Mouse (Mus musculus): ENCODE results near the gene Slc5a8. TPM values are rescaled to one million over a fixed set of nuclear protein-coding genes. Genes with fewer than 3 reads are reported as not detected.

The Slc5a8 gene
- total RNA-seq (2021) = under 1 TPM in 1 of 2 experiments, not detected in 1; 0.07 TPM

DNA sequence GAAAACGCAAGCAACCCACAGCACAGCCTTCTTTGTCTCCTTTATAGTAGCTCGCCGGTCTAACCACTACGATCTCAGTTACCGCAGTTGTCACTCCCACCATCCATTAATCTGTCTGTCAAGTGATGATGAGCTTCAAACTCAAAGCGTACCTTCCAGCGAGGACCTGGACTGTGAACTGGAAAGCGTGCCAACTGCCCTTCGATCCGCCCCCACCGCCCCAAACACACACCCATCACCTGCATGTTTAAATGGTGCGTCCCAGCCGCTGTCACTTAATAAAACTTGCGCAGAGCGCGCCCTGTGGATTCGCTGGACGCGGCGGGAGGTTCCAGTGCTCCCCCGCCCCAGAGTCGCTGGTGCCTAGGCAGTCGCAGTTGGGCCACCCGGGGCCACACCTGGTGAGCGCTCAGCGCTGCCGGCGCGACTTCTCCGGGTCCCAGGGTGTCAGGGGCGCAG is at the start of gene Slc5a8:
TSS of gene Slc5a8 (plus strand) at position 361 of the 459 bp plus-strand sequence.
- DNase-seq (ENCODE audit: extremely low spot score in 1 of 2, low spot score in 1 of 2) = no peak

DNA sequence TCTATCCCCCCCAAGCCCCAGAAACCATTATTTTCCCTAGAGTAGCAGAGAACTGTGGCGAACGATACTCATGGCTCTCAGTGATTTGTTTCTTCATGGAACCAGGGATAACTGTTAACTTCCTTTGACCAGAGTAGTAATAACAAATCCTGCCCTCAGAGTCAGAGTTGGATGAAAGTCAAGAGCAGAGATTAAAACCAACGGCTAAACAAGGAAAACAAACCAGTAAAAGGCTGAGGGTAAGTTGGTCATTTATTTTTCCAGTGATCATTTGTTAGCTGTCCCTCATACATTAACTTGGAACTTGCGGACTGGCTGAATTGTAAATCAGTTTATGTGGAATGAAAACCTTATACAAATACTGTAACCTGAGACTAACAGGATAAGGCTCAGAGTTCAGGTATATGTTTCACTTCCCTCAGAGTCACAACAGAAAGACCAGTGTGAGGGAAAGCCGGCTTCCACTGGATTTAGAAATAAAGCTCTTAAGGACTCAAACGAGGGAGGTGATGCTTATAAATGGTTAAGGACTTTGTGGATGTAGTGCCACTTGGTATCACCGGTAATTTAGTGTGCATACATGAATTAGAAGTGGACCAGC is 36.8 kb upstream of the Slc5a8 start:
- DNase-seq (ENCODE audit: extremely low spot score in 1 of 2, low spot score in 1 of 2) = no peak

DNA sequence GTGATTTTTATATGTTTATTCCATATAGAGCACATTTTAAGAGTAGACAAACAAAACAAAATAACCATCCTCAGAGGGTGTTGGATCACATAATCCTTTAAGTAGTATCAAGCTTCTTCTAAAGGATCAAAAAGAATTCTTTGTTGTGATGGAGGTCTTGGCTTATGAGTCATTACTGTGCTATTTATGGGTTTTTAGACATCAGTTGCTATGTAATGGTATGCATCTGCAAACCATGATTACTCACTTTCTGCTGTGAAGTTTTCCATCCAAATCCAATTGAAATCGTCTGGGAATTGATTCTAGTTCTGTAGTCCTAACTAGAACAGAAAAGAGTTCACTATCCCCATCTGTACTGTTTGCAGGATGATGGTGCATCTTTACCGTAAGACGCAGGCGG is 35.8 kb upstream of the Slc5a8 start:
- no peak for DNase-seq (ENCODE audit: extremely low spot score in 1 of 2, low spot score in 1 of 2)

DNA sequence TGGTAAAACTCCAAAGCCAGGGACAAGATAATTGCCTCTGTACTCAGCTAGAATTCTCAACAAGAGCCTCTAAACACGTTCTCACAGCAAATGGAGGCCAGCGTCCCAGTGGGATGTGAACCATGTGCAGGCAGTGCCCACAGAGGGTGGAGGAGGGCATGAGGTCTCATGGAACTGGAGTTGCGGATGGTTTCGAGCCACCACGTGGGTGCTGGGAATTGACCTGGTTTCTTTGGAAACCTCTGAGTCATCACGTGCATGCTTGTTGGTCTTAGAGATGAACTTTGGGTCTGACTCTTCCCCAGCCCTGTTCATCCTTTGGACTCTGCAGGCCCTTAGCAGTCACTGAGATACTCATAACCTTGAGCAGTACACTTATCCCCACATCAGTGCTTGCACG is 32.5 kb upstream of the Slc5a8 start:
- DNase-seq (ENCODE audit: extremely low spot score in 1 of 2, low spot score in 1 of 2) = no peak

DNA sequence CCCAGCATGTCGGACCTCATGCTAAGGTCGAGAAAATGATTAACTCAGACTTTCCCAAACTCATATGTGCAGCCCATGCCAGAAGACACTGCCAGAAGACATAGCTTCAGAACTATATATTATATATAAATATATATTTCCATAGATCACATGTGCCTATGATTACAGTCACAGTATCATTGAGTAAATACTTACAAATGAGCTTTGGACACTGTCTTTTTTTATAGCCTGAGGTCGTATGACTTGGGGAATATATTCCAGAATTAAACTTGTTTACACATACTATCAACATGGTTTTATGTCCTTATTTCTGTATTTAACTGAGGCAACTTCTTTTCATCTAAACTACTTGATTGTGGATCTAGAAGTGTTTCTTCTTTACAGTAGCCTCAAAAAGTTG is 24.9 kb upstream of the Slc5a8 start:
- no peak for DNase-seq (ENCODE audit: extremely low spot score in 1 of 2, low spot score in 1 of 2)

DNA sequence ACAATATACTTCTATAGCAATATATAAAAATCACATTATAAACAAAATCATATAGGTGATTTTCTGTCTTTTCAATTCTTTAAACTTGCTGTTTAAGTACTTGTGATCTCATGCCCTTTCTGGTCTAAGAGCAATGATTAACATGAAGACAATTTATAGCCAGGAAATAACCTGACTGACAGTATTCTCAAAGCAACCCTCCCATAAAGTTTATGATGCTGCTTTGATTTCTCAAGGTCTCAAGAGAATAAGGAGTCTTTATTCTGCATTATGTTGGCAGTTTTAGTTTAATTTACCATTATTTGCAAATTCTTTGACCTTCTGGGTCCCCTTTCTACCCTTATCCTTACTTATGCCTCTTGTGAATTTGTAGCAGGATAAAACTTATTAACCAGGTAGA is 24.4 kb upstream of the Slc5a8 start:
- DNase-seq (ENCODE audit: extremely low spot score in 1 of 2, low spot score in 1 of 2) = no peak

DNA sequence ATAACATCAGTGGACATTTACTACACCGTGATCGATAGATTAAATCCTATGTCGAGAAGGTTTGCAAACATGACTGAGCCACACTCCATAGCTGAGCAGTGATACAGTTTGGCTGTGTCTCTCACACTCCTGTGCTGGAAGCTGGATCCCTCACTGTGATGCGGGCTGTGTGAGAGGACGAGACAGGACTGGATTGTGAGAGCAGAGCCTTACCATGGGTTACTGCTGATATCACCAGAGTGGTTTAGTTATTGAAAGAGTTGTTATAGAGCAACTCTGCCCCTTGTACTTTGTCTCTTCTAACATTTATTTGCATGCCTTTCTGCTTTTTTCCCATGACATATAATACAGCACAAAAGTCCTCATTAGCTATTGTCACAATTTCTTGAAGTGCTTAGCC is 23.5 kb upstream of the Slc5a8 start:
- no peak for DNase-seq (ENCODE audit: extremely low spot score in 1 of 2, low spot score in 1 of 2)

DNA sequence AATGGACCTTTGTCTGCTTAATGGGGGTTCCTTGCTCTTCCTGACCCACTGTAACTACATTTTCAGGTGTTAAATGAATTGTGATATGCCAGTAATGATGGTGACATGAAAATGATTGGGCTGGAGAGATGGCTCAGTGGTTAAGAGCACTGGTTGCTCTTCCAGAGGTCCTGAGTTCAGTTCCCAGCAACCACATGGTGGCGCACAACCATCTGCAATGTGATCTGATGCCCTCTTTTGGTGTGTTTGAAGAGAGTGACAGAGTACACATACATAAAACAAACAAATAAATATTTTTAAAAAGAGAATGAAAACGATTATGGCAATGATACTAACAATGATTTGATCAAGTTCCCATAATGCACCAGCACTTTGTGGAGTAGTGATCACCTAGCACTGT is 19.8 kb upstream of the Slc5a8 start:
- peak in 1 of 2 experiments; percentile 3 for DNase-seq (ENCODE audit: extremely low spot score in 1 of 2, low spot score in 1 of 2)

DNA sequence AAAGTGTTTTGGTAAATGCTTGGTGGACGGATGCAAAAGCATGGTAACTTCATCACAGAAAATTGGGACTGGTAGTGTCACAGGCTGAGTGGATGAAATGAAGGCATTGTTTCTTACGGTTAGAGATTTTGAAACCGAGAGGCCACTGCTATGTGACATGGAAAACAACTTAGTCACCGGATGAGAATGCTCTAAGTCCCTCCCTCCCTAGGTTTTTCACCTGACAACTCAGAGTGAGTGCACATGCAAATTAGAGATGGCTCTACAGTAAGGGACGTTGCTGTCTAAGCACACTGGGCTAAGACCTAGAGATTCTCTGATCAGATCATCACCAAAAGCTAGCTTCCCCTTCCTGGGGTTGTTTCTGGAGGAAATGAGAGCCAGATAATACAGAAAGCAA is 10.9 kb upstream of the Slc5a8 start:
- no peak for DNase-seq (ENCODE audit: extremely low spot score in 1 of 2, low spot score in 1 of 2)

DNA sequence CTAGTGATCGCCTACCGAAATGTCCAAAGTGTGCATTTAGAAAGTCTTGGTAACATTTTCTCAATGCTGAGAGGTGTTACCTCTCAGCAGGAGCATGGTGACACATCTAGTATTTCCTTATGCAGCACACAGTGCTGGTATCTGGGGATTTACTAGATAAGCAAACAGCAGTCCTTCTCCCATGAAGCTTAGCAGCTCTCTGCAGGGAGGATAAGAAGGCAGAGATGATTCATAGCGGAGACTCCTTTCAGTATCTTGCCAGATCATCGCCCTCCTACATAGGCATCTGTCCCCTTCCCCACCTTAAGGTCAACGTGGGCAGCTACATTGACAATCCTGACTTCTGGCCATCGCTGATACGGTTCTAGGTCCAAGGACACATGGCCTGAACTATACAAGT is 8.4 kb upstream of the Slc5a8 start:
- no peak for DNase-seq (ENCODE audit: extremely low spot score in 1 of 2, low spot score in 1 of 2)

DNA sequence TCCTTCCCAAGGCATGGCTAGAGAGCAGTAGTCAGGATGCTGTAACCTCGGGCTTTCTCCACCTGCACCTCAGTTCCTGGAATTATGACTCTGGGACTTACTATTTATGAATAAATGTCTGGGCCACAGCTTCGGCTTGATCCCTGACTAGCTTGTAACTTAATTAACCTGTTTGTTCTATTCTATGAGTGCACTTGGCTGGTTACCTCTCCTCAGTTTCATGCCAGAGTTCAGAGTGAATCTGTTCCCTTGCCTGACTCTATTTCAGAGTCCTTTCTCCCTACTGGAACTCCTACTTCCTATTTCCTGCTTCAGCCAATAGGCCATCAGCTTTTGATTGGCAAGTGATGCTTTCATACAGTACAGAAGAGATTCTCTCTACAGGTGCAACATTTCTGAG is 2.1 kb upstream of the Slc5a8 start:
- no peak for DNase-seq (ENCODE audit: extremely low spot score in 1 of 2, low spot score in 1 of 2)

DNA sequence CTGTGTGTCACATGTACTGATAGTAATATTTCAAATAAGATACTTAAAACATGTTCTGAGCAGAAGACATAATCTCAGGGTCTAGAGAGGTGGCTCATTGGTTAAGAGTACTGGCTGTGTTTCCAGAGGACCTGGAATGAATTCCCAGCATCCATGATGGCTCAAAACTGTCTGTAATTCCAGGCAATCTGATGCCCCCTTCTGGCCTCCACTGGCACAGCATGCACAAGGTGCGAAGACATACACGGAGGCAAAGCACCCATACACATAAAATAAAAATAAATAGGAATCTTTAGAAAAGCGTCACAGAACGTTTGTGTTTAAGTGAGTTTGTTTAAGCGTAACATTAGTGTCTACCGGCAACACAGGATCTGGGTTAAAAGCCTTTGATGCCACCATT is 956 bp upstream of the Slc5a8 start:
- no peak for DNase-seq (ENCODE audit: extremely low spot score in 1 of 2, low spot score in 1 of 2)

DNA sequence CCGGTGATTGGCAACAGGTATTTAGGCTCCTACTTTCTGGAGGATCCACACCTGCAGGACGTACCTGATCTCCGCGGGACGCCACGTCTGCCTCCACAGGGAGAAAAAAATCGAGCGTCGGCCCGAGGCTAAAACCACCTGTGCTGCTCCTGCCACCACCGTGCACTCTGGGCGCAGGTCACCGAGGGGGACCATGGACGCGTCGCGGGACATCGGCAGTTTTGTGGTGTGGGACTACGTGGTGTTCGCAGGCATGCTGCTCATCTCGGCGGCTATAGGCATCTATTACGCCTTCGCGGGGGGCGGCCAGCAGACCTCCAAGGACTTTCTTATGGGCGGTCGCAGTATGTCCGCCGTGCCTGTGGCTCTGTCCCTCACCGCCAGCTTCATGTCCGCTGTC is 322 bp downstream of the Slc5a8 start:
- no peak for DNase-seq (ENCODE audit: extremely low spot score in 1 of 2, low spot score in 1 of 2)

DNA sequence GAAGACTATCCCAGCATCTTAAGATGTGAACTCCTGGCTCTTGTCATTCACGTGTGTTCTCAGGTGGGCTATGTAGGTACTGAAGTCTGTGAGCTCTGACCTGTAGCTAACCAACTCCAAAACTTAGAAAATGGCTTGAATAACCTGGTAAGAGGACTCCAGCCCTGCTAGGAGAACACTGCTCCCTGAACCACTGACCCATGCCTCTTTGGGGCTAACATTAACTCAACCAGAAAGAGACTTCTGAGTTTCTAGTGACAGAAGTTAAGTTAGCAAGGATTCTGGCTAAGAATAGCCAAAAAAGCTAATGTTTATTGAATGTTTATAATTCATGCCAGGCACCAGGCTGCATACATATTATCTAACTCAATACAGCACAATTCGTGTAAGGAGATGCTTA is 2.6 kb downstream of the Slc5a8 start:
- DNase-seq (ENCODE audit: extremely low spot score in 1 of 2, low spot score in 1 of 2) = no peak

DNA sequence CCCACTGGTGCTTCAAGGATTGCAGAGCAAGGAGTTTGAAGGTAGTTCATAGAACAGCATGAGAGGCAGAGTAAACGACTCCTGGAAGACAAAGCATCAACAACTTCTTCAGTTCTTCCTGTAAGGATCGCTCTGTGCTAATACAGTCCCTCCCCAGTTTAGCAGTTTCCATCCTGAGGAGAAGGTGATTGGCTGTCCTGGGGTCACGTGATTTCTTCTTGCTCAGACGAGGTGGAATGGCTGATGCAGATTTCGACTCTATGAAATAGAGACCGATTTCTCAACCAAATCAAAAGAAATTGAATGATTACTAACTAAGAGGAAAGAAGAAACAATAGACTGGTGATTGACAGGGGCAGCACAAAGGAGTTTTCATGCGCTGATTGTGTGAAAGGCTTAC is 5.6 kb downstream of the Slc5a8 start:
- no peak for DNase-seq (ENCODE audit: extremely low spot score in 1 of 2, low spot score in 1 of 2)

DNA sequence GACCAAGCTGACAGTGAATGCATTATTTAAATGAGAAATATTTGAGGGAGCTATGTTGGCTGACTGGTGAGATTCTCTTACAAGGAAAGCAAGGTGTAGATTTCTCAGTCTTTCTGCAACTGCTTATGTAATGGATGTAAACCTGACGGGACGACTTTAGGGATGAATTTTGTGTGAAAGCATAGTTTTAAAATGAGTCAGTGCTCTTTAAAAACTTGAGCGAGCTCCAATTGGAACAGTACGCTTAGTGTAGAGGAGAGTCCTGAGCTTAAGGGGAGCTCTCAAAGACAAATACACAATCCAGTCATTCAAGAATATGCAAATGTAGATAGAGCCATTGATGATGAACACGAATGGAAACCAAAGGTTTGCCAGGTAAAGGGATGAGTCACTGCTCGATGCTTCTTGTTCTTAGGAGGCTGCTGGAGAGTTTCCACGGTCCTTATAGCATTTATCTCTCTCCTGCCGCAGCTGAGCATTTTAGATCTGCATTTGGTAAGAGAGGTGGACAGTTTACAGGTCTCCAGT is 6.8 kb downstream of the Slc5a8 start:
- no peak for DNase-seq (ENCODE audit: extremely low spot score in 1 of 2, low spot score in 1 of 2)

DNA sequence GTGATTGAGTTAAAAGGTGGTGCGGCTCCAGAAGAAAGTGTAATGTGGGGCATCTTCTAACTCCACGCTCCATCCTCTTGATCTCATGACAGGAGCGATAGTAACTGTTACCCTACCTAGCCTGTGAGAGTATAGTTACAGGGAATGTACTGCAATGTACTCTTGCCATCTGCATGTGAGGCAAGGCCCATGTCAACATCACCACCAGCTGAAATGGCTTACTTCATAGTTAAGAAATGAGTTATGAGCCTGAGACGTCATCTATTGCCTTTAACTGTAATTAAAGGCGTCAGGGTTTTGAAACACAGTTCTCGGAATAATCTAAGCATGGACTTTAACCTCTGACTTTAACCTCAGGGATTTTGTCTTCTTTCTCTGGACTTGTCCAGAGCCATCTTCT is 11.2 kb downstream of the Slc5a8 start:
- DNase-seq (ENCODE audit: extremely low spot score in 1 of 2, low spot score in 1 of 2) = no peak

DNA sequence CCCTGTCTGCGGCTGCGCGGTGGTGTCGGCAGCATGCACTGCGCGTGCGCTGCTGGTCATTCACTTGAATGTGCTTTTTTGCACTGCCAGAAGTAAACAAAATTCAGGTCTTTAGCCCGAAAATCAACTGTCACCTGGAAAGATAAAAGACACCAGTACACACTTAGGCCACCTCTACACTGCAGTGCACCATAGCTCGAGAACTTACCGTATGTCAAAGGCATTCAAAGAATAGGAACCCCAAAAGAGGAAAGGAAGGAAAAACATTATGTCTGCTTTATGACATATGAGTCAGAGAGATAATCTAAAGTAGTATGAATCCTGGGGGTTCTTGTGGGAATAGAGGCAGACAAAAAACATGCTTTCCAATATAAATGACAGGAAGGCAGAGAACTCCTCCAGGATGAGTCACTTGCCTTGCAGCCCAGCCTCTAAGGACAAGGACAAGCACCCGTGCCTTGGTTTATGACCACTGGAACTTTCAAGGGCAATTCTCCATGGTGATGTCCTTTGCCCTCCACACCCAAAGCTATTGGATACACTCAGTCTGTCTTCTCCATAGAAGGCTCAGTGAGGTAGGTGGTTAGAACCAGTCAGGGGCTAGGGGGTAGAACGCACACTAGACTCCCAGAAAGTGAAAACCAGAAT is 64.0 kb downstream of the Slc5a8 start:
- DNase-seq (ENCODE audit: extremely low spot score in 1 of 2, low spot score in 1 of 2) = no peak

DNA sequence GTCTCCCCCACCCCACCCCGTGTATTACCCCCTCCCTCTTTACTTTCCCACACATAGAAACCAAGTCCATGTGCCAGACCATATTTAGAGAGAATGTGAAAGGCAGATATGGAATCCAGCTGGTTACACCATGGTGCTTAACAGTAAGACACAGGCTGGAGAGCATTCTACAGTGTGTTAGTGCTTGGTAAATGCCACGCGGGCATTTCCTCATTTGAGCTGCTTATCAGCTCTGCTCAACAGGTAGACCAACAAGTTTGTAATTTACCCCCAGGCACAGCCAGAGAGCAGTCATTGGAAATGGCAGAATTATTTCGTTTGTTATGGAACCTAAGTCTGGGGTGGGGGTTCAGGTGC is 64.5 kb downstream of the Slc5a8 start:
- DNase-seq (ENCODE audit: extremely low spot score in 1 of 2, low spot score in 1 of 2) = no peak

DNA sequence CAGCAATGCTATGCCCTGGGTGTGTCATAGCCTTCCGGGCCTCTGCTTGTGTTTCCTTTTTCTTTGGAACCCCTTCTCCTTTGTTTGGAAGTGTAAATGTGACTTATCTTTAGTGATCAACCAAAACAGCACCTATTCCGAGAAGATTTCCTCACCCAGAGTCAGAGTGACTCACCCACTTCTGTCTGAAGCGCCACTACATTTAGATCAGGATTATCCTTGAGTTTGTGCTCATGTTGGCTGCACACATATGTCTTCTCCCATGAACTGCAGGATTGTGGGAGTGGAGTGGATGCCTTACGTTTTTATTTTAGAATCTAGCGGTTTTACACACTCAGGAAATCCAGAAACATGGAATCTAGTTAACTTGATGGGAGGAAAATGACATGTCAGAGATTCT is 75.0 kb downstream of the Slc5a8 start:
- DNase-seq (ENCODE audit: extremely low spot score in 1 of 2, low spot score in 1 of 2) = no peak

DNA sequence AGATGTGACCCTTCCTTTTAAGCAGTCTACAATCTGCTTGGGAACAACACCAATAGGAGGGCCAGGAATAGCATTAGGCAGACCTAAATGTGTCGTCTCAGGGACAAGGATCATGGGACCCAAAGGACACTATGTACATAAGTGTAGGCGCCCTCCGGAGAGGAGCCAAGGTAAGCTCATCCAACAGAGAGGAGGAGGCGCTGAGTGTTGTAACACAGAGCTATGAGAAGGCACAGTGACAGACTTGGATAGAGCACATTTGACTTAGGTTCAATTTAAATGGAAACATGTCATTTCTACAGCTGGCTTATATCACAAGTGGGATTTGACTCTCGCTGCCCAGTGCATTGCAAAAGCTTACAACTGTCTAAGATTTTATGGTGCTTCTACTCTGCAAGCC is 82.8 kb downstream of the Slc5a8 start:
- DNase-seq (ENCODE audit: extremely low spot score in 1 of 2, low spot score in 1 of 2) = no peak

DNA sequence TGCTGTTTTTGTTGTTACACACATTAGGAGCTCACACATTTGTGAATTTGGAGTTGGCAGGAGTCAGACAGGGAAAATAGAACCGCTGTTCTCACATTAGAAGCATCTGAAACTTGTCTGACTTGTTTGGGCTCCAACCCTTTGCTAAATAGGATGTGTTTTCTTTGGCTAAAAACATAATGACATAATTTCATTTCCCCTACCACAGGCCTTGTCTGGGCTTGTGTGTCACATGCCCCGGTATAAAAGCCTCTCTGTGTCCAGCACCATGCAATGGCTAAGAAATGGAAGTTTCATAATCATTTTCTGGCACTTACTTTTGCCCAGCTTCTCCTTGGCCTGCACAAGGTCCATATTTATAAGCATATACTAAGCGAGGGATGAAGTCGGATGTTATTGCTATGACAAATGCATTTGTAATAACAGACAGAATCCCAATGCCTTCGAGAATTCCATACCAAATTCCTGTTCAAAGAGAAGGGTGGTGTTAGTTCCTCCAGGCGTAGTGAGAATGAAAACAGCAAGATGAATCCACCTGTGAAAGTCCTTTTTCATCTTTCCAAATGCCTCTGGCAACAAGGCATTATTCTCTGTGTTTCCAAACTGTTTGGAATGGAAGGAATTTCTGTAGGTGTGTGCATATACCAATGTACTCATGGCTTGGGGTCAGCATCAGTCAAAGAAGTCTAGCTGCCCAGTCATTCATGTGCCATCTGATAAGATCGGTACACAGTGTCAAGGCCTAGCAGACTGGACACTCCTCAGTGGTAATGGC is 85.3 kb downstream of the Slc5a8 start:
- no peak for DNase-seq (ENCODE audit: extremely low spot score in 1 of 2, low spot score in 1 of 2)

Measured in layer of hippocampus, postnatal 25 days (tissue).